28 mouse cellular contexts compared by ENCODE assay signal in genomic region chr5:143933875-143934274, GRCm38 (mm10). TPM values are rescaled to one million over a fixed set of nuclear protein-coding genes. Genes with fewer than 3 reads are reported as not detected.
A peak's percentile ranks its signal among the peaks of the same experiment; 100 is the strongest.
DNase-seq lines count a peak whose midpoint lies in the region; ATAC-seq and TF ChIP-seq lines count a peak whose summit lies in the region.
"Had no signal": no experiment of that assay in that cellular context is flagged by ENCODE, and none has a peak within 500 bp of the region (broad histone marks: within the 10 kb centered on the region; RNA-seq: fewer than 3 reads in every experiment).

No protein-coding gene starts in this region.

- H3K36me3 ChIP-seq in hindbrain, embryonic 16.5 days (ENCODE audit: control insufficient read depth, insufficient read depth, low read length), result peaks cover 19% of the 10 kb centered on the region

- WGBS in hindbrain, embryonic 16.5 days, result 100% methylated on average over 1 of the region's 1 CpGs

- H3K4me3 ChIP-seq in layer of hippocampus, adult 2 months, result no peak overlapping the region
- H3K4me3 ChIP-seq in hindbrain, embryonic 16.5 days (ENCODE audit: low read length), result no peak overlapping the region
- H3K4me3 ChIP-seq: embryonic facial prominence, embryonic 12.5 days; erythroblast, embryonic 14.5 days; forebrain, embryonic 13.5 days; hindbrain, embryonic 12.5 days; kidney, embryonic 15.5 days; midbrain, embryonic 15.5 days had no signal

- H3K27ac ChIP-seq in layer of hippocampus, adult 2 months, result no peak overlapping the region
- H3K27ac ChIP-seq in hindbrain, embryonic 16.5 days (ENCODE audit: low read depth, low read length), result no peak overlapping the region
- H3K27ac ChIP-seq: embryonic facial prominence, embryonic 12.5 days; forebrain, embryonic 13.5 days; hindbrain, embryonic 12.5 days; kidney, embryonic 15.5 days; midbrain, embryonic 15.5 days had no signal

- no peaks in the 10 kb centered on the region for H3K9me3 ChIP-seq in hindbrain, embryonic 16.5 days (ENCODE audit: control insufficient read depth, low read length)
- H3K9me3 ChIP-seq: embryonic facial prominence, embryonic 12.5 days; forebrain, embryonic 13.5 days; hindbrain, embryonic 12.5 days; kidney, embryonic 15.5 days; midbrain, embryonic 15.5 days had no signal

- H3K4me2 ChIP-seq in hindbrain, embryonic 16.5 days (ENCODE audit: low read length), result no peak overlapping the region
- H3K4me2 ChIP-seq: embryonic facial prominence, embryonic 12.5 days; heart, embryonic 11.5 days; hindbrain, embryonic 12.5 days; kidney, embryonic 15.5 days; midbrain, embryonic 15.5 days had no signal

- TF ChIP-seq CTCF in layer of hippocampus, adult 2 months (conservative IDR thresholded peaks at IDR 0.05), result peak; percentile 62

- H3K27me3 ChIP-seq in hindbrain, embryonic 16.5 days (replicated peaks; ENCODE audit: control insufficient read depth, insufficient read depth, low read length), result no peaks in the 10 kb centered on the region
- H3K27me3 ChIP-seq: embryonic facial prominence, embryonic 12.5 days; forebrain, embryonic 13.5 days; hindbrain, embryonic 12.5 days; kidney, embryonic 15.5 days; midbrain, embryonic 15.5 days; Patski had no signal

- no peak for ATAC-seq in hindbrain, embryonic 16.5 days
- ATAC-seq: activated CD4-positive, CD25-positive, alpha-beta regulatory T cell, adult 4 months; forebrain, embryonic 13.5 days; inflammation-experienced regulatory T-cells, adult 6 months; midbrain, embryonic 15.5 days; Patski had no signal

- no peak overlapping the region for H3K9ac ChIP-seq in hindbrain, embryonic 16.5 days (ENCODE audit: low read depth, low read length)
- H3K9ac ChIP-seq: embryonic facial prominence, embryonic 12.5 days; forebrain, embryonic 13.5 days; hindbrain, embryonic 12.5 days; kidney, embryonic 15.5 days; midbrain, embryonic 15.5 days had no signal

- no peak for DNase-seq in layer of hippocampus, adult 2 months (ENCODE audit: low spot score in 2 of 2)
- no peak for DNase-seq in layer of hippocampus, postnatal 25 days (ENCODE audit: extremely low spot score in 1 of 2, low spot score in 1 of 2)
- peak; percentile 5 for DNase-seq in retina, embryonic 14.5 days (ENCODE audit: low spot score)
- no peak for DNase-seq in retina, postnatal 1 day
- DNase-seq in ES-CJ7 (ENCODE audit: low read depth, low spot score), result peak; percentile 25
- no peak for DNase-seq in Muller cell, postnatal 12 days (ENCODE audit: inconsistent ontology term)
- DNase-seq: adrenal gland, postnatal 10 days; cerebellum, adult 9-10 months; gastrocnemius, postnatal 36 days; heart, postnatal 10 days; liver; right cerebral cortex, postnatal 4 days; thymus, postnatal 25 days had no signal

- H3K4me1 ChIP-seq in hindbrain, embryonic 16.5 days (ENCODE audit: control insufficient read depth, insufficient read depth, low read depth, low read length), result no peaks in the 10 kb centered on the region
- H3K4me1 ChIP-seq: embryonic facial prominence, embryonic 12.5 days; hindbrain, embryonic 12.5 days; midbrain, embryonic 15.5 days had no signal

RNA-seq across cellular contexts. Expression of gene Rsph10b, which starts 1.0 kb away (rescaled TPM):
- total RNA-seq in layer of hippocampus, adult 2 months (2021), result 1 to 10 TPM; 3.6 to 5.2 TPM
- 1 to 10 TPM; 2.4 TPM for total RNA-seq in layer of hippocampus, postnatal 25 days (2021)
- 5.4 and 6.2 TPM in 2 replicates for polyA plus RNA-seq in hindbrain, embryonic 16.5 days (2015; fragmentation: Nextera tagmentation; extraction: Ambion mirVana)
- polyA plus RNA-seq: activated CD4-positive, CD25-positive, alpha-beta regulatory T cell, adult 4 months had no signal

RNA-seq across cellular contexts. Expression of gene Gm42421, which starts 5.9 kb away (rescaled TPM):
- 1 to 10 TPM in 1 of 2 experiments, under 1 TPM in 1; 0.54 to 2.2 TPM for total RNA-seq in layer of hippocampus, adult 2 months (2021)
- total RNA-seq in layer of hippocampus, postnatal 25 days (2021), result 1 to 10 TPM in 1 of 2 experiments, under 1 TPM in 1; 0.64 to 3.7 TPM
- polyA plus RNA-seq in hindbrain, embryonic 16.5 days (2015; fragmentation: Nextera tagmentation; extraction: Ambion mirVana), result 1.9 and 2.3 TPM in 2 replicates
- total RNA-seq: adrenal gland, postnatal 10 days; neutrophil, adult 5-6 weeks had no signal
- polyA plus RNA-seq: erythroblast, embryonic 14.5 days; large intestine, adult 2 months; lung, embryonic 16.5 days had no signal

RNA-seq across cellular contexts. Expression of gene Pms2, which starts 24.1 kb away (rescaled TPM):
- total RNA-seq in layer of hippocampus, adult 2 months (2021), result 10 to 100 TPM; 21.1 to 22.2 TPM
- total RNA-seq in layer of hippocampus, postnatal 25 days (2021), result 10 to 100 TPM; 11.4 to 16.3 TPM
- polyA plus RNA-seq in hindbrain, embryonic 16.5 days (2015; fragmentation: Nextera tagmentation; extraction: Ambion mirVana), result 24.0 and 25.9 TPM in 2 replicates

RNA-seq across cellular contexts. Expression of gene Aimp2, which starts 24.2 kb away (rescaled TPM):
- total RNA-seq in layer of hippocampus, adult 2 months (2021), result 10 to 100 TPM; 28.8 to 30.0 TPM
- 10 to 100 TPM; 31.3 to 31.4 TPM for total RNA-seq in layer of hippocampus, postnatal 25 days (2021)
- polyA plus RNA-seq in hindbrain, embryonic 16.5 days (2015; fragmentation: Nextera tagmentation; extraction: Ambion mirVana), result 92.4 and 94.6 TPM in 2 replicates

RNA-seq across cellular contexts. Expression of gene Ankrd61, which starts 36.4 kb away (rescaled TPM):
- under 1 TPM in 1 of 2 experiments, not detected in 1; 0.41 TPM for total RNA-seq in layer of hippocampus, adult 2 months (2021)
- total RNA-seq in layer of hippocampus, postnatal 25 days (2021), result under 1 TPM in 1 of 2 experiments, not detected in 1; 0.15 TPM
- 0.22 and 0.41 TPM in 2 replicates for polyA plus RNA-seq in hindbrain, embryonic 16.5 days (2015; fragmentation: Nextera tagmentation; extraction: Ambion mirVana)
- total RNA-seq: adrenal gland, postnatal 10 days; gastrocnemius, postnatal 36 days; heart, postnatal 10 days; megakaryocyte, adult 5-6 weeks had no signal
- polyA plus RNA-seq: erythroblast, embryonic 14.5 days had no signal

Comparison
In these comparisons a context has a peak if more than half of its experiments do, and no peak if none do; other contexts are left out.
1. DNase-seq: peak in retina, embryonic 14.5 days (single experiment) and ES-CJ7 (single experiment); none in layer of hippocampus, adult 2 months (0 of 2), layer of hippocampus, postnatal 25 days (0 of 2), retina, postnatal 1 day (single experiment) and Muller cell, postnatal 12 days (single experiment).